Mouse (Mus musculus) left cerebral cortex, adult 18-20 months (tissue): ENCODE data around the gene Cul4a. TPM values are rescaled to one million over a fixed set of nuclear protein-coding genes. Genes with fewer than 3 reads are reported as not detected.
A peak's percentile ranks its signal among the peaks of the same experiment; 100 is the strongest.
"Not testable (repeated sequence)": the region's sequence is repeated elsewhere in the genome, so short reads cannot be mapped to it uniquely, and the experiment has no call there.

ENCODE experiments used
- DNase-seq, 2 experiments: peaks; one replicate each; pipeline ENCODE4 v3.0.0; 2021 to 2022; ENCODE audit warnings: low spot score in 2 of 2, mixed read lengths in 1 of 2
- long read RNA-seq, 2 experiments: library from polyadenylated mRNA; stranded (forward); transcript quantifications; one replicate each; pipeline ENCODE4 v2.0.0; 2021
- total RNA-seq, 2 experiments: library from RNA; stranded (reverse); gene quantifications; 2 replicates each; pipeline ENCODE4 v1.2.3; 2021

The Cul4a gene
- 10 to 100 TPM; 50.3 to 50.9 TPM for total RNA-seq
- long read RNA-seq, experiment 1, transcript Cul4a-201 (20 exons, 3,728 nt): major isoform, 88 of 106 reads
- long read RNA-seq, experiment 1, partial matches to known transcripts: 7 of 106 reads
- long read RNA-seq, experiment 1, other reads (novel, unspliced or antisense): 11 of 106 reads
- long read RNA-seq, experiment 2, transcript Cul4a-201 (20 exons, 3,728 nt): major isoform, 69 of 88 reads
- long read RNA-seq, experiment 2, partial matches to known transcripts: 12 of 88 reads
- long read RNA-seq, experiment 2, other reads (novel, unspliced or antisense): 7 of 88 reads

DNA sequence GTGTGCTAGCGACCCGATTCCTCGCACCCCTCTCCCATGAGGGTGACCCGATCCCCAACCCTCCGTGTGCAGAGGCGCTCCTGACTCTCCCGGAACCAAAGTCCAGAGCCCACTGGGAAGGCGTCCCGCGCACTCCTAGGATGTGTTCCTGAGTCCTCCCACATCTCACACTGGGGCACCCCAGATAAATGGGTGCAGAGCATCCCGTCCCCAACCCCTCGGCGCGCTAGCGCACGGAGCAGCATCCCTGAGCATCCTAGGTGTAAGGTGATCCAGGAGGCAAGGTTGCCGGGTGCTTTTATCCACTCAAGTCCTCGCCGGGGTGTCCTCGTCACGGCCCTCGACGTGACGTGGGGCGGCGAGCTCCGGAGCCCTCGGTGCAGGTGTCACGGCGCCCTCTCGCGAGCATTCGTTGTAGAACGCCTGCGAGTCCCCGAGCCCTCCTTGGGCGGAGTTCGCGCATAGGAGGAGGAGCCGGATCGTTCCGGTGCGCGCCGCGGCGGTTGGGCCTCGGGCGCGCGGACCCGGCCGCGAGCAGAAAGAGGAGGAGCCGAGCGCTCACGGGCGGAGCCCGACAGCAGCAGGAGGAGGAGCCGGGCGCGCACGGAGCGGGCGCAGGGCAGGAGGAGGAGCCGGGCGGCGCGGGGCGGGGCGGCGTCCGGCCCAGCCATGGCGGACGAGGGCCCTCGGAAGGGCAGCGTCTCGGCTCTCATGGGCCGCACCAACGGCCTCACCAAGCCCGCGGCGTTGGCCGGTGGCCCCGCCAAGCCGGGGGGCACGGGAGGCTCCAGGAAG, at the start of gene Cul4a, which contains the start of gene Pcid2:
Cul4a (plus strand) TSS at position 535 of the 795 bp plus-strand sequence.
Pcid2 (minus strand) TSS at position 373 of the 795 bp plus-strand sequence.
- DNase-seq: peak; percentile 96 to 97

DNA sequence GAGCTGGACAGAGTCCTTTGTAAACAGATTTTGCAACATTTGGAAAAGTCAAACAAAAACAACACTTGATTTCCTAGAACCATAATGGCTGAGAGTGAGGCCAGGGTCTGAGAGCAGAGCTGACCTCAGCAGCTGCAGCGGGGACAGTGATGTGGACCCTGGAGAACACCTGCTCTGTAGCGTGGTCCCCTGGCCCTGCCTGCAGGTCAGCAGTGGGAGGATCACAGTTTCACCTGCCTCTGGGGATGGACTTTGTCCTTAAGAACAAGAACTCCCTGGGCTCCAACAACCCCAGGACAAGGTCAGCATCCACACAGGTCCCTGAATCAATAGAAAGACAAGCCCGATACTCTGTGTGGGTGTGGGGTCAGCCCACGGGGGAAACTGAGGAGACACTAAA, 48.1 kb upstream of the Cul4a start:
- no peak for DNase-seq

DNA sequence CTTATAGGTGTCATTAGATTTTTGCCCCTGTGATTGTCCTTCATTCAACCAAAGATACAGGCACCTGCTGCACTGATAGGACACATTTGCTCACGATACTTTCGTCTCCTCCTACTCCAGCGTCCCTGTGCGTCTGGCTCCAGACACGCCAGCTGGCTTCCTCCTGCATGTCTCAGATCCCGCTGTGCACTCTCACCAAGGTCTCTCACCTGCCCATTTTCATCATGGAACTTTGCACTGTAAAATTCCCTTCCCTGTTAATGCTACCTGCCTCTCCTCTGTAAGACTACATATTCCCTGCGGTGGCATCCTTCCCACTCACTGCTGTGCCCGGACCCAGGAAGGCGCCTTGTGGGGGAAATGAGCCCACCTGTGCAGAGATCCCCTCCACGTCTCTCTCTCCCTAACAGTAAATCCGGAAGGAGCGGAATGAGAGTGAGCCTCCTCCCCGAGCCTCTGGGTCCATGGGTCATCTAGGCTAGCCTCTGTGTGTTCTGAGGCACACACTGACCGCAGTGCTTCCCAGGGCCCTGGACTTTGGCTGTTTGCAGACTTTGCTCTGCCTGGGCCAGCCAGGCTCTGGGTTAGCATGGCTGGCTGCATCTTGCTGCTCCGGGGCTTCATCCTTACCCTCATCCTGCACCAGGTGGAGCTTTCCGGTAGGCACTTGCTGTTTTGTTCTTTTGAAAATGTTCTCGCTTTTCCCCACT, 44.8 kb upstream of the Cul4a start, which contains the start of gene Proz:
Proz (plus strand) TSS at position 474 of the 710 bp plus-strand sequence.
- no peak for DNase-seq

- DNase-seq: no peak
Observed at GRCm38 (mm10) chr8:13063112-13063511, 42.3 kb upstream of the Cul4a start.

GRCm38 (mm10) chr8:13073255-13073654, 32.2 kb upstream of the Cul4a start:
- DNase-seq: no peak

- DNase-seq: no peak
Observed at GRCm38 (mm10) chr8:13075044-13075443, 30.4 kb upstream of the Cul4a start.

DNA sequence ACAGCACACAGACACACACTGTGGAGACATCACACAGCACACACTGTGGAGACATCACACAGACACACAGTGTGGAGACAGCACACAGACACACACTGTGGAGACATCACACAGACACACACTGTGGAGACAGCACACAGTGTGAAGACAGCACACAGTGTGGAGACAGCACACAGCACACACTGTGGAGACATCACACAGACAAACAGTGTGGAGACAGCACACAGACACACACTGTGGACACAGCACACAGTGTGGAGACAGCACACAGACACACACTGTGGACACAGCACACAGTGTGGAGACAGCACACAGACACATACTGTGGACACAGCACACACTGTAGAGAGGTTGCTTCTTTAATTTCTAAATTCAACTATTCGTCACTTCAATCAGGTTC, 29.8 kb upstream of the Cul4a start:
- not testable (repeated sequence) for DNase-seq

DNA sequence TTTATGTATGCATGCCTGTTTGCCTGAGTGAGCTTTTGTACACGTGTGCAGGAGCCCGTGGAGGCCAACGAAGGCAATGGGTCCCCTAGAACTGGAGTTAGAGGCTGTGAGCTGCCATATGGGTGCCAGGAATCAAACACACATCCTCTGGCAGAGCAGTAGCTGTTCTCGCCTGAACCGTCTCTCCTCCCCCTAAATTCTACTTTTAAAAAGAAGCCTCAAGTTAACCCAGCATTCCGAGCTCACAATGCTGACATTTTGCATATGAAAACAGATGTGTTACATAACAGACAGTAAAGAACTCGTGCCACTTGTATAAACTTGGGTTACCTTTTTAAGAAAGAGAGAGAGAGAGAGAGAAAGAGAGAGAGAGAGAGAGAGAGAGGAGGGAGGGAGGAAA, 27.9 kb upstream of the Cul4a start:
- no peak for DNase-seq

DNA sequence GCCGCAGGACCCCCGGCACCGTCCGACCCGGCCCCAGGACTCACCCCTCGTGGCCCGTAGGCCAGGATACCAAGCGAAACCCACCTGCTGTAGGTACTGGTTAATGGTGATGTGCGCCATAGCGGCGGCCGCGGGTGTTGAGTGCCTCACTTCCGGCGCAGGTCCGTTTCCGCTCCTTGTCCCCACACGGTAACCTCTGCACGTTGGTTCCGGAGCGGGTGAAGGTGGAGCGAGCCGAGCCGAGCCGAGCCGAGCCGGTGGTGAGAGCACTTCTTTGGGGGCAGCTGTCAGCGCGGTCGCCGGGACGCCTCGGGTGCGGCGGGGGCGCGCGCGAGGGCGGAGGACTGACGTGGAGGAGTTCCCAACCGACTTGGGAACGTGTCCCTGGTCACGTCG, 732 bp upstream of the Cul4a start:
- peak; percentile 91 to 92 for DNase-seq

DNA sequence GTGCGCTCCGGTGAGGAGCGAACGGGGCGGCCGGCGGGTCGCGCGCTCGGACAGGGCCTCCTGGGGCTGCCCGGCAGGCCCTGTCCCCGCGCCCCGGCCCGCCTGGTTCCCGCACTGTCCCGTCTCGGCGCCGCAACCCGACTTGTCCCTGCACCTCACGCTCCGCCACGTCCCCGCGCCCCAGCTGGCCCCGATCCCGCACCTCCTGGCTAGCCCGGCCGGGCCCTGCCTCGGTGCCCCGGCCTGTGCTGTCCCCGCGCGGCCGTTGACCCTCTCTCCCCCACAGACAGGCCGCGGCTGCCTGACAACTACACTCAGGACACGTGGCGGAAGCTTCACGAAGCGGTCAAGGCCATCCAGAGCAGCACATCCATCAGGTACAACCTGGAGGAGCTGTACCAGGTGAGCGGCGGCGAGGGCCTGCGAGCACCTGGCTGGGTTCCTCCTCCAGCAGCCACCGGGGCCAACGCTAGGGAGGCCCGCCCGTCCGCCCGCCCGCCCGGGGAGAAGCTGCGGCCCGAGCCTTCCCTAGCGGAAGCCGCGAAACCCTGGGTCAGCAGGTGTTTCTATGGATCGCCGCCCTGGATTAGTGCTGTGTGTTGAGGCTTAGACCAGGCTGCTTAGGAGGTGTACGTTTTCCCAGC, 609 bp downstream of the Cul4a start:
- DNase-seq: peak in 1 of 2 experiments; percentile 22

GRCm38 (mm10) chr8:13107990-13108638, 2.7 kb downstream of the Cul4a start:
- no peak for DNase-seq

- DNase-seq: no peak
Observed at GRCm38 (mm10) chr8:13108967-13109366, 3.5 kb downstream of the Cul4a start.

DNA sequence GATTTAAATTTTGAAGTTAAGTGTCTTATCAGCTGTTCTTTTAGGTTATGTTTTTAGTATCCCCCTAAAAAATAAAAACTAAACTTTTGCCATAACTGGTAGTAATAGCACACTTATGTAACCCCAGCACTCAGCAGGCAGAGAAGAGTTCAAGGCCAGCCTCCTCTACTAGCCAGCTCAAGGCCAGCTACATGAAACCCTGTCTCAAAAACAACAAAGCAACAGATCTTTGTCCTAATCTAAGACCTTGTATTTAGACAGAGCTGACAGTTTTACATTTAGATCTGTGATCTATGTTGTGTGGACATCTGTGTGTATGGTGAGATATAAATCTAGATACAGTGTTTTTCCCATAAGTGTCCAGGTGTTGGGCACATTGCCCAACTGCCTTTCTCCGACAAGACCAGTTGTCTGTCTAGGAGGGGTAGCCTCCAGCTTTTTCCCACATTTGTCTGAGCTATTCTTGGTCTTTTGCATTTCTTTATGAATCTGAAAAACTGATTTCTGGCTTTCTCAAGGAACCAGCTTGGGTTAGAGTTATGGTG, 4.1 kb downstream of the Cul4a start:
- no peak for DNase-seq

DNA sequence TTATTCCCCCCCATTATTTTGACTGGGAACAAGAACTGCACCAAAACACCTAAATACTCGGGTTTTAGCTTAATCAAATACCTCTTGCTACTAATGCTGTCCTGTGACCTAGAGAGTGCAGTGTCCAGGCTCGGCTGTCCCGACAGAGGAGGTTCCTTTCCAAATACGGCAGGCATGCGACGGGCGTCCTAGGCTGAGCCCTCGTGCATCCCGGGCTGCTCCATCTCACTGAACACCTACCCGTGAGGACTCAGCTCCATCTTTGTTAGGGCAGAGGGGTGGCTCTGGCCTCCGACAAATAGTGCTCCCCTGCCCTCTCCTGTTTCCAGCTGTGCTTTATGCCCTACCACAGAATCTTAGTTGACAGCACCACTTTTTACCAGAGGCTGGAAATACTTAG, 6.5 kb downstream of the Cul4a start:
- DNase-seq: no peak

GRCm38 (mm10) chr8:13113232-13113631, 7.8 kb downstream of the Cul4a start:
- DNase-seq: no peak

GRCm38 (mm10) chr8:13117096-13117495, 11.7 kb downstream of the Cul4a start:
- DNase-seq: no peak

GRCm38 (mm10) chr8:13118516-13118915, 13.1 kb downstream of the Cul4a start:
- DNase-seq: no peak

- no peak for DNase-seq
Observed at GRCm38 (mm10) chr8:13120882-13121665, 15.7 kb downstream of the Cul4a start.

GRCm38 (mm10) chr8:13122887-13123421, 17.5 kb downstream of the Cul4a start:
- no peak for DNase-seq
